Mouse (Mus musculus): ENCODE data around the gene Dtd2. TPM values are rescaled to one million over a fixed set of nuclear protein-coding genes. Genes with fewer than 3 reads are reported as not detected.

The Dtd2 gene
- polyA plus RNA-seq, 1 experiment from 2014 or later: 21.4 TPM

GRCm38 (mm10) chr12:51976531-51976930 lies 29.8 kb downstream of the Dtd2 start:
- H3K9me3 ChIP-seq: no peaks in the 10 kb centered on the region
- H3K4me3 ChIP-seq: no peak overlapping the region
- WGBS: 79% methylated on average over 9 of the region's 9 CpGs
- no peak overlapping the region for H3K4me2 ChIP-seq (replicated peaks)
- no peaks in the 10 kb centered on the region for H3K4me1 ChIP-seq
- no peak overlapping the region for H3K27ac ChIP-seq (replicated peaks)
- no peaks in the 10 kb centered on the region for H3K36me3 ChIP-seq
- ATAC-seq (ENCODE audit: low FRiP score, low read depth): no peak
- no peaks in the 10 kb centered on the region for H3K27me3 ChIP-seq
- no peak overlapping the region for H3K9ac ChIP-seq (replicated peaks)

GRCm38 (mm10) chr12:51974381-51974780 lies 31.9 kb downstream of the Dtd2 start:
- no peak for ATAC-seq (ENCODE audit: low FRiP score, low read depth)
- H3K9me3 ChIP-seq: no peaks in the 10 kb centered on the region
- peaks cover 3% of the 10 kb centered on the region; the same call in 1 of the 2 replicates for H3K4me1 ChIP-seq
- H3K4me2 ChIP-seq (replicated peaks): no peak overlapping the region
- H3K36me3 ChIP-seq: no peaks in the 10 kb centered on the region
- H3K27ac ChIP-seq (replicated peaks): no peak overlapping the region
- no peak overlapping the region for H3K9ac ChIP-seq (replicated peaks)
- WGBS: 90% methylated on average over 1 of the region's 1 CpGs
- 0 out of 2 replicates have a peak, but pooled peaks cover 3% of the 10 kb centered on the region for H3K27me3 ChIP-seq
- H3K4me3 ChIP-seq: no peak overlapping the region

DNA sequence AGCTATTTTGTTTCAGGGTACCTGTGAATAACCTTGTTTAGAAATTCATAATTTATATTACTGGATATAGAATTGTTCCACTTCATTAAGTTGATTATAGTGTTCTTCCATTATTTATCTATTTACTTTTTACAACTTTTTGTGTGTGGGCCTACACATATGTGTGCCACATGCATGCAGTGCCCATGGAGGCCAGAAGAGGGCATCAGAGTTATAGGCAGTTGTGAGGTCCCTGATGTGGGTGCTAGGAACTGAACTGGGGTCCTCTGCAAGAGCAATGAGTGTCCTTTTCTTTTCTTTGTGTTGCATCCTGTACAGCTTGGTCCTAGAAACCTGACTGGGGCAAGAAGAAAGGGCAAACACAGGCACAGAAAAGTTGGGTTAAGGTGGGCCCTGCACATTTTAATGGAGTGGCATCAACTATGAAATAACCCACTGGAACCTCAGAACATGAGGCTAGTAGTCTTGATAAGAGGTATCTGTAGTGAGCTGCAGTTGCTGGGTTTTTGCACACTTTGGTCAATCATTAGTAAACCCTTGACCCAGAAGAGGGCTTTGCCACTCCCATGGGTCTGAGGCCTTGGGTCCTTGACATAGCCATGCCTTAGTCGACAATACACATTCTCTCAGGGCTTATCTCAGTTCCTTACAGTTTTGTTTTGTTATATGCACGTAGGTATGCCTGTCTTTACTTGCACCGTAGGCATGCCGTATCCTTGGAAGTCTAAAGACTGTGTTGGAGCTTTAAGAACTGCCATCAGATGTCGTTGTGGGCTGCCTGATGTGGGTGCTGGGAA lies 33.8 kb downstream of the Dtd2 start:
- H3K4me3 ChIP-seq: no peak overlapping the region
- 96% methylated on average over 5 of the region's 5 CpGs for WGBS
- H3K27ac ChIP-seq (replicated peaks): no peak overlapping the region
- H3K9me3 ChIP-seq: no peaks in the 10 kb centered on the region
- peaks cover 3% of the 10 kb centered on the region; the same call in 1 of the 2 replicates for H3K4me1 ChIP-seq
- ATAC-seq (ENCODE audit: low FRiP score, low read depth): no peak
- no peaks in the 10 kb centered on the region for H3K36me3 ChIP-seq
- H3K9ac ChIP-seq (replicated peaks): no peak overlapping the region
- H3K27me3 ChIP-seq: 0 out of 2 replicates have a peak, but pooled peaks cover 3% of the 10 kb centered on the region
- no peak overlapping the region for H3K4me2 ChIP-seq (replicated peaks)

- H3K4me1 ChIP-seq: peaks cover 3% of the 10 kb centered on the region; the same call in 1 of the 2 replicates
- ATAC-seq (ENCODE audit: low FRiP score, low read depth): peak; percentile 97
- 0 out of 2 replicates have a peak, but pooled peaks cover 3% of the 10 kb centered on the region for H3K27me3 ChIP-seq
- peak within 1 kb of the TSS; percentile 82 for H3K27ac ChIP-seq (replicated peaks)
- no peaks in the 10 kb centered on the region for H3K36me3 ChIP-seq
- peak within 1 kb of the TSS; percentile 86 for H3K9ac ChIP-seq (replicated peaks)
- peak within 1 kb of the TSS; percentile 83 for H3K4me3 ChIP-seq
- H3K9me3 ChIP-seq: no peaks in the 10 kb centered on the region
- under 1% methylated on average over 53 of the region's 53 CpGs for WGBS
- peak within 1 kb of the TSS; percentile 88 for H3K4me2 ChIP-seq (replicated peaks)
Measured at GRCm38 (mm10) chr12:51971070-51971664, 35.1 kb downstream of the Dtd2 start, which contains the start of gene Heatr5a. Gene Heatr5a (minus strand): TSS chr12:51971321.

GRCm38 (mm10) chr12:51970352-51971069 lies 35.8 kb downstream of the Dtd2 start:
- peak overlapping the region; percentile 86 for H3K9ac ChIP-seq (replicated peaks)
- H3K4me2 ChIP-seq (replicated peaks): peak overlapping the region; percentile 88
- no peaks in the 10 kb centered on the region for H3K9me3 ChIP-seq
- WGBS: 2% methylated on average over 35 of the region's 35 CpGs
- no peaks in the 10 kb centered on the region for H3K36me3 ChIP-seq
- H3K27me3 ChIP-seq: 0 out of 2 replicates have a peak, but pooled peaks cover 3% of the 10 kb centered on the region
- H3K4me1 ChIP-seq: peaks cover 3% of the 10 kb centered on the region; the same call in 1 of the 2 replicates
- peak overlapping the region; percentile 83 for H3K4me3 ChIP-seq
- no peak; the same call in 1 of the 2 replicates for ATAC-seq (ENCODE audit: low FRiP score, low read depth)
- H3K27ac ChIP-seq (replicated peaks): peak overlapping the region; percentile 82

- Histone ChIP-seq H3K36me3 (no peaks in the 10 kb centered on the region), H3K27me3 (0 out of 2 replicates have a peak, but pooled peaks cover 3% of the 10 kb centered on the region), H3K4me3 (no peak overlapping the region), H3K4me1 (peaks cover 3% of the 10 kb centered on the region; the same call in 1 of the 2 replicates), H3K27ac (replicated peaks) (no peak overlapping the region), H3K9me3 (no peaks in the 10 kb centered on the region), H3K4me2 (replicated peaks) (peak overlapping the region; percentile 88), H3K9ac (replicated peaks) (no peak overlapping the region)
- 24% methylated on average over 7 of the region's 7 CpGs for WGBS
- no peak for ATAC-seq (ENCODE audit: low FRiP score, low read depth)
Measured at GRCm38 (mm10) chr12:51969876-51970275, 36.4 kb downstream of the Dtd2 start.

DNA sequence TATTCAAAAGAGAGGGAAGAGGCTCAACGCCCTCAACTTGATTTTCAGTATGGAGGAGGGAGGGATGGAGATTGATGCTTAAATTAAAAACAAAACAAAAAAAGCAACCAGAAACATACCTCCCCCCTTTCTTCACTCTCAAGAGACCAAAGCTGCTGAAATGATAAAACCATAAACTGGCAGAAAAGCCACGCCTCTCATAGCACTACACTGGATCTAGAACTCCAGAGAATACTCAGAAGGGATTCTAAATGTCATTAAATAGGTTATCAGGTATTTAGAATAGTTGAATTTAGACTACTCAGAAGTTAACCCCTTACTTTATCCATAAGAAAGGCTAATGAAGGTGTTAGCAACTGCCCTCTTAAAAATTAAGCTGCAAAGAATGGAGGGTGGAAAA lies 37.2 kb downstream of the Dtd2 start:
- Histone ChIP-seq H3K4me2 (replicated peaks) (no peak overlapping the region), H3K9me3 (no peaks in the 10 kb centered on the region), H3K4me1 (peaks cover 3% of the 10 kb centered on the region; the same call in 1 of the 2 replicates), H3K36me3 (no peaks in the 10 kb centered on the region), H3K27ac (replicated peaks) (no peak overlapping the region), H3K27me3 (0 out of 2 replicates have a peak, but pooled peaks cover 3% of the 10 kb centered on the region), H3K4me3 (no peak overlapping the region), H3K9ac (replicated peaks) (no peak overlapping the region)
- 93% methylated on average over 2 of the region's 2 CpGs for WGBS
- no peak for ATAC-seq (ENCODE audit: low FRiP score, low read depth)

- WGBS: 92% methylated on average over 9 of the region's 9 CpGs
- Histone ChIP-seq H3K27me3 (0 out of 2 replicates have a peak, but pooled peaks cover 3% of the 10 kb centered on the region), H3K27ac (replicated peaks) (no peak overlapping the region), H3K4me3 (no peak overlapping the region), H3K36me3 (no peaks in the 10 kb centered on the region), H3K4me2 (replicated peaks) (no peak overlapping the region), H3K9me3 (no peaks in the 10 kb centered on the region), H3K9ac (replicated peaks) (no peak overlapping the region), H3K4me1 (peaks cover 3% of the 10 kb centered on the region; the same call in 1 of the 2 replicates)
- ATAC-seq (ENCODE audit: low FRiP score, low read depth): no peak
Measured at GRCm38 (mm10) chr12:51967915-51968595, 38.2 kb downstream of the Dtd2 start.

- no peak for ATAC-seq (ENCODE audit: low FRiP score, low read depth)
- Histone ChIP-seq H3K27ac (replicated peaks) (no peak overlapping the region), H3K9ac (replicated peaks) (no peak overlapping the region), H3K4me3 (no peak overlapping the region), H3K4me2 (replicated peaks) (no peak overlapping the region), H3K36me3 (peaks cover 6% of the 10 kb centered on the region; the same call in 1 of the 2 replicates), H3K27me3 (no peaks in the 10 kb centered on the region), H3K4me1 (peaks cover 2% of the 10 kb centered on the region; the same call in 1 of the 2 replicates), H3K9me3 (no peaks in the 10 kb centered on the region)
- WGBS: 94% methylated on average over 6 of the region's 6 CpGs
Measured at GRCm38 (mm10) chr12:51957626-51958025, 48.7 kb downstream of the Dtd2 start.

DNA sequence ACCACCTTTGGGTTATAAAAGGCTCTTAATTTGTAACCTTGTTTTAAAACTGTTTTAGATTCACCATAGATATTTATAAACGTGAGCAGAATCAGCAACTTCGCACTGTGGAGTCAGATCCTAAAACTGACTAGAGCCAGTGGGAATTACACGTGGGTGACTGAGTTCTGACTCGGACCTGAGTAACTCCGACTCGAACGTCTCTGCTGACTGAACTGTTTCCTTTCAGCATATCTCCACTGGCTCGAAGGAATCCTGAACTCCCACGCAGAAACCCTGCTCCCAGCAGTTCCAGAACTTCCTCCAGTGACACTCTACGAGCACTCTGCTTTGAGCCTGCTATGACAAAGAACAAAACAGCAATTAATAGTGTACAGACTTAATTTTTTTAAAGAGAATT lies 54.0 kb downstream of the Dtd2 start:
- H3K27me3 ChIP-seq: no peaks in the 10 kb centered on the region
- no peak overlapping the region for H3K9ac ChIP-seq (replicated peaks)
- no peak overlapping the region for H3K4me2 ChIP-seq (replicated peaks)
- no peak overlapping the region for H3K27ac ChIP-seq (replicated peaks)
- 89% methylated on average over 10 of the region's 10 CpGs for WGBS
- peaks cover 38% of the 10 kb centered on the region for H3K36me3 ChIP-seq
- no peak for ATAC-seq (ENCODE audit: low FRiP score, low read depth)
- no peak overlapping the region for H3K4me3 ChIP-seq
- H3K9me3 ChIP-seq: no peaks in the 10 kb centered on the region
- peaks cover 2% of the 10 kb centered on the region; the same call in 1 of the 2 replicates for H3K4me1 ChIP-seq

- Histone ChIP-seq H3K27me3 (no peaks in the 10 kb centered on the region), H3K36me3 (peaks cover 38% of the 10 kb centered on the region), H3K27ac (replicated peaks) (no peak overlapping the region), H3K4me2 (replicated peaks) (no peak overlapping the region), H3K4me3 (no peak overlapping the region), H3K9me3 (no peaks in the 10 kb centered on the region), H3K9ac (replicated peaks) (no peak overlapping the region), H3K4me1 (peaks cover 4% of the 10 kb centered on the region; the same call in 1 of the 2 replicates)
- WGBS: 92% methylated on average over 10 of the region's 10 CpGs
- ATAC-seq (ENCODE audit: low FRiP score, low read depth): no peak
Measured at GRCm38 (mm10) chr12:51947498-51947945, 58.8 kb downstream of the Dtd2 start.

Data from midbrain, embryonic 12.5 days (tissue).